Mouse (Mus musculus) lung, embryonic 16.5 days (tissue): Measurements from ENCODE around the gene Anxa5. TPM values are rescaled to one million over a fixed set of nuclear protein-coding genes. Genes with fewer than 3 reads are reported as not detected.

Experiments
- ATAC-seq: fragments of 200-750 bp; cut with Nextera tagmentation; 2 replicates; pipeline ENCODE4 v1.8.0; 2017; ENCODE audit warnings: low read depth, mild to moderate bottlenecking, moderate library complexity
- H3K27ac ChIP-seq: fragments of 300-500 bp; sonication (generic); 2 replicates; pipeline ENCODE4 v1.5.1; 2014; ENCODE audit warnings: mild to moderate bottlenecking, control low read depth, low read length
- H3K27me3 ChIP-seq: fragments of 300-500 bp; sonication (generic); 2 replicates; pipeline ENCODE4 v1.6.1; 2014; ENCODE audit warnings: low read depth, low read length, mixed read lengths; ENCODE audit not compliant: control insufficient read depth, insufficient read depth
- H3K36me3 ChIP-seq: fragments of 300-500 bp; sonication (generic); 2 replicates; pipeline ENCODE4 v1.6.1; 2014; ENCODE audit warnings: low read length; ENCODE audit not compliant: control insufficient read depth, insufficient read depth
- H3K4me1 ChIP-seq: fragments of 300-500 bp; sonication (generic); replicated peaks from 2 replicates; pipeline ENCODE4 v1.6.1; 2014; ENCODE audit warnings: low read length, mixed read lengths; ENCODE audit not compliant: control insufficient read depth, insufficient read depth
- H3K4me2 ChIP-seq: fragments of 300-500 bp; sonication (generic); 2 replicates; pipeline ENCODE4 v1.6.1; 2014; ENCODE audit warnings: low read depth, low read length, control low read depth
- H3K4me3 ChIP-seq: fragments of 300-500 bp; sonication (generic); 2 replicates; pipeline ENCODE4 v1.5.1; 2014; ENCODE audit warnings: mild to moderate bottlenecking, low read length, control low read depth
- H3K9ac ChIP-seq: fragments of 300-500 bp; sonication (generic); 2 replicates; pipeline ENCODE4 v1.6.1; 2014; ENCODE audit warnings: low read length, control low read depth
- H3K9me3 ChIP-seq: fragments of 300-500 bp; sonication (generic); 2 replicates; pipeline ENCODE4 v1.6.1; 2016; ENCODE audit warnings: low read length; ENCODE audit not compliant: control insufficient read depth
- WGBS: fragments of 180-500 bp; shearing (Covaris S2); extraction: QIAGEN DNeasy Blood & Tissue Kit; methylation state at CpG from one replicate; pipeline ENCODE4 v1.1.7; 2014; 5-methylcytosine and 5-hydroxymethylcytosine counted together
- microRNA-seq: library from miRNA; unstranded; fragments of <30 nt; microRNA quantifications from one replicate; pipeline ENCODE4, GENCODE M21; 2016
- polyA plus RNA-seq: library from polyadenylated mRNA; unstranded; fragments of >200 nt; fragmentation: Nextera tagmentation; extraction: Ambion mirVana; gene quantifications from 2 replicates; pipeline ENCODE4 v1.2.1, GENCODE M21; 2015

Gene Anxa5
- polyA plus RNA-seq, 1 experiment from 2014 or later = 424 TPM

GRCm38 (mm10) chr3:36401900-36402299 is 73.8 kb downstream of the Anxa5 start:
- no peak overlapping the region for H3K4me2 ChIP-seq
- no peaks in the 10 kb centered on the region; the same call in 1 of the 2 replicates for H3K4me1 ChIP-seq
- 87% methylated on average over 2 of the region's 2 CpGs for WGBS
- no peaks in the 10 kb centered on the region for H3K36me3 ChIP-seq
- ATAC-seq = no peak
- H3K27me3 ChIP-seq = no peaks in the 10 kb centered on the region
- no peak overlapping the region for H3K9ac ChIP-seq
- H3K4me3 ChIP-seq = no peak overlapping the region
- no peaks in the 10 kb centered on the region for H3K9me3 ChIP-seq
- H3K27ac ChIP-seq = no peak overlapping the region

- no peak overlapping the region for H3K4me3 ChIP-seq
- no peaks in the 10 kb centered on the region; the same call in 1 of the 2 replicates for H3K4me1 ChIP-seq
- no peak overlapping the region for H3K27ac ChIP-seq
- H3K4me2 ChIP-seq = peak overlapping the region; percentile 13; the same call in 1 of the 2 replicates
- H3K9me3 ChIP-seq = no peaks in the 10 kb centered on the region
- H3K27me3 ChIP-seq = no peaks in the 10 kb centered on the region
- no peak overlapping the region for H3K9ac ChIP-seq
- peak; percentile 91 for ATAC-seq
- H3K36me3 ChIP-seq = no peaks in the 10 kb centered on the region
- WGBS = 46% methylated on average over 10 of the region's 10 CpGs
Measured at GRCm38 (mm10) chr3:36400657-36401056, 75.0 kb downstream of the Anxa5 start.

Small RNAs within 50 kb of the gene (microRNA-seq; reads per million reads assigned to microRNA genes)
- gene Mir7009 = not detected

Other genes with a start within 250 kb of the Anxa5 start
- 3.6 and 3.9 TPM in 2 replicates for gene 1810062G17Rik, start within 50 bp of the Anxa5 start, polyA plus RNA-seq
- 0.09 and 0.16 TPM in 2 replicates for gene Gm11549, start 45.9 kb upstream of the Anxa5 start, polyA plus RNA-seq
- 53.4 and 59.3 TPM in 2 replicates for gene Exosc9, start 76.7 kb upstream of the Anxa5 start, polyA plus RNA-seq
- gene Ccna2, start 96.3 kb upstream of the Anxa5 start, polyA plus RNA-seq = 188 and 210 TPM in 2 replicates
- 15.2 and 16.6 TPM in 2 replicates for gene Bbs7, start 137.6 kb upstream of the Anxa5 start, polyA plus RNA-seq
- 1.5 and 1.6 TPM in 2 replicates for gene Trpc3, start 214.3 kb upstream of the Anxa5 start, polyA plus RNA-seq